Mouse (Mus musculus) lung, postnatal 0 days (tissue): ENCODE measurements around the gene Slc5a4a.

Experiments
- CTCF ChIP-seq: IDR thresholded peaks from 2 replicates; pipeline ENCODE4 v1.5.1; 2016; ENCODE audit warnings: antibody characterized with exemption, mild to moderate bottlenecking
- EP300 ChIP-seq: IDR thresholded peaks from 2 replicates; pipeline ENCODE4 v1.6.1; 2016; ENCODE audit warnings: antibody characterized with exemption, mild to moderate bottlenecking, control low read depth

- peak; percentile 51 for TF ChIP-seq CTCF
- TF ChIP-seq EP300: no peak
These were observed 82.4 kb downstream of the Slc5a4a start for GRCm38 (mm10) chr10:76229627-76230026.
